Mouse (Mus musculus): ENCODE measurements at regions not wholly inside any gene's neighbourhood (a gene's known extent, or its start where the extent isn't known, plus 50 kb on each side); places are given as distances from the start of the nearest gene placed in this dataset.

DNA sequence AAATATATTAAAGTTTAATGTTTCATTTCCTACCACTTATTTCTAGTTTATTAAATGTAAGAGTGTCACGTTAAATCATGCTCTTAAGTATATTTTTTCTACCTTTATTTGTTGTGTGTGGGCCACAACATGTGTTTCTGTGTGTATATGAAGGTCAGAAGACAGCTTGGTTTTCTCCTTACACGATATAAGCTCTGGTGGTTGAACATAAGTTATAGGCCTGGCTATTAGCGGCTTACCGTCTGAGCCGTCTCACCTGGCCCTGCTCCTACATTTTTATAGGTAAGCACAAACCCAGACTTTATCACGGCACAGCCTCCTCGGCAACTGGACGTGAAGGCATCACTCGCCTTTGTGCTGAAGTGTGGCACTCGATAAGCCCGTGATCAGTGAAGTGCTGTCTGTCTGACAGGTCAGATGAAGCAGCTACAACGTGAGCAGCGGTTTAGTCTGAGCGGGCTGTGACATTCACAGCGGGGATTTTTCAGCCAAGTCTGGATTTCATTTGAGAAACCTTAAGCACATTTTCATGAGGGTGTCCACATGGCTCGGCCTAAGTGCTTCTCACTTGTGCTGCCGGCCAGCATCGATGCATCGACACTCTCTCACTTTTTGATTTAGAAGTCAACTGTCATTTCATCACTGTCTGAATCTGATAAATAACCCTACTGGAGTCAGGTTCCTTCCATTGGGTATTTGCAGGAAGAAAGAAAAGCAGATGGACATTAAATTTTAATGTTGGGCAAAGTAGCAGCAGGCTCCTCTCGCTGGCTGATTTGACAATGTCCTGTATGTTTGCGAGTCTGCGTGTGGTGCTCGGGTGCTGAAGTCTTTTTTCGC, 950.0 kb downstream of the Adgrl3 start:
- no peak for ATAC-seq (ENCODE audit: insufficient read depth, low read depth)
- H3K27me3 ChIP-seq (ENCODE audit: control insufficient read depth, insufficient read depth, low read length): no peaks in the 10 kb centered on the region
- no peak overlapping the region for H3K4me3 ChIP-seq (ENCODE audit: low read depth, low read length)
- no peaks in the 10 kb centered on the region for H3K36me3 ChIP-seq (replicated peaks; ENCODE audit: control insufficient read depth, insufficient read depth, low read length)
- H3K27ac ChIP-seq (ENCODE audit: low read depth): no peak overlapping the region
- H3K4me2 ChIP-seq (ENCODE audit: low read depth, low read length): peak overlapping the region; percentile 15; the same call in 1 of the 2 replicates
- H3K4me1 ChIP-seq (ENCODE audit: control insufficient read depth, insufficient read depth): no peaks in the 10 kb centered on the region
- H3K9ac ChIP-seq (replicated peaks; ENCODE audit: low read depth, low read length): no peak overlapping the region
- no peak for DNase-seq (ENCODE audit: low spot score)
- WGBS: 53% methylated on average over 24 of the region's 24 CpGs
- H3K9me3 ChIP-seq (replicated peaks; ENCODE audit: control insufficient read depth, low read length): no peaks in the 10 kb centered on the region
- no peak for TF ChIP-seq CTCF (IDR thresholded peaks at IDR 0.05; ENCODE audit: low read depth)
- TF ChIP-seq EP300 (IDR thresholded peaks at IDR 0.05; ENCODE audit: low read depth): no peak

DNA sequence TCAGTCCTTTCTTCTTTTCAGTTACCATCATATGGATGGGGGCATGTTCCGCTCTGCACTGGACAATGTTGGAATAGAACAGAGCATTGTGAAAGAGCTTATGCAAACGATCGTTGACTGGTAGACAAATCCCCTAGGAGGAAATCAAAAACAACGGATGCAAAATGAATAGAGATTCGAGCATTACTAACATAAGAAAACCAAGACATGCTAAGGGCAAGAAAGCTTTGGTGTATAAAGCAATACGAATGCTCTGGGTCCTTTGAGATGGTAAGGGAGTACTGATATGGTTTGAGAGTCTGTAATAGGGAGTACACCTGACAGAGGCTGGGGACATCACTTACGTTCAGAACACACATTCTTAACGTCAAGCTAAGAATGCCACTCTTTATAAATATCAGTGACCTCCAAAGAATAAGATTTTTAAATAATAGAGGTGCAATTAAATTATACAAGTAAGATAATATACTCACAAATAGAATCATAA, 950.6 kb downstream of the Adgrl3 start:
- no peaks in the 10 kb centered on the region for H3K36me3 ChIP-seq (replicated peaks; ENCODE audit: control insufficient read depth, insufficient read depth, low read length)
- no peaks in the 10 kb centered on the region for H3K27me3 ChIP-seq (ENCODE audit: control insufficient read depth, insufficient read depth, low read length)
- no peak overlapping the region for H3K4me2 ChIP-seq (ENCODE audit: low read depth, low read length)
- WGBS: 84% methylated on average over 8 of the region's 8 CpGs
- no peaks in the 10 kb centered on the region for H3K4me1 ChIP-seq (ENCODE audit: control insufficient read depth, insufficient read depth)
- DNase-seq (ENCODE audit: low spot score): no peak
- H3K27ac ChIP-seq (ENCODE audit: low read depth): no peak overlapping the region
- no peaks in the 10 kb centered on the region for H3K9me3 ChIP-seq (replicated peaks; ENCODE audit: control insufficient read depth, low read length)
- no peak overlapping the region for H3K4me3 ChIP-seq (ENCODE audit: low read depth, low read length)
- ATAC-seq (ENCODE audit: insufficient read depth, low read depth): no peak
- no peak for TF ChIP-seq EP300 (IDR thresholded peaks at IDR 0.05; ENCODE audit: low read depth)
- H3K9ac ChIP-seq (replicated peaks; ENCODE audit: low read depth, low read length): no peak overlapping the region

DNA sequence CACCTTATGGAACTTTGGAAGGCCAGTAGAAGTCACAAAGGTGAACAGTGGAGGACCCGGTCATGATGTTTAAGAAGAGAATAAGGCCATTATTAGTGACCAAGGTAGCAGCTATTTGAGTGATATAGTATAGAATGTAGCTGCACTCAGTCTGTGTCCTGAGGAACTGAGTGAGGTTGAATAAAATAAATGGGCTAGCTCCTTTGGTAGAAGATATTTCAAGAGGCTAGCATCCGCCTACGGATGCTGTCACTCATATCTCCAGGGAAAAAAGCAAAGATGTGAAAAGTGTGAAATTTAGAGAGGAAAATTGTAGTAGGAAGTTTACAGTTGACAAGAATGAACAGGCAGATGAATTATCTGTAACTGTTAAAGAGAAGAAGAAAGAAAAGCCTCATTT, 956.6 kb downstream of the Adgrl3 start:
- no peaks in the 10 kb centered on the region for H3K4me1 ChIP-seq (ENCODE audit: control insufficient read depth, insufficient read depth)
- no peak overlapping the region for H3K27ac ChIP-seq (ENCODE audit: low read depth)
- H3K36me3 ChIP-seq (replicated peaks; ENCODE audit: control insufficient read depth, insufficient read depth, low read length): no peaks in the 10 kb centered on the region
- no peak for ATAC-seq (ENCODE audit: insufficient read depth, low read depth)
- 89% methylated on average over 3 of the region's 3 CpGs for WGBS
- H3K4me2 ChIP-seq (ENCODE audit: low read depth, low read length): no peak overlapping the region
- no peaks in the 10 kb centered on the region for H3K27me3 ChIP-seq (ENCODE audit: control insufficient read depth, insufficient read depth, low read length)
- H3K9me3 ChIP-seq (replicated peaks; ENCODE audit: control insufficient read depth, low read length): no peaks in the 10 kb centered on the region
- no peak overlapping the region for H3K4me3 ChIP-seq (ENCODE audit: low read depth, low read length)
- DNase-seq (ENCODE audit: low spot score): no peak
- TF ChIP-seq EP300 (IDR thresholded peaks at IDR 0.05; ENCODE audit: low read depth) (no peak), CTCF (IDR thresholded peaks at IDR 0.05; ENCODE audit: low read depth) (no peak)
- H3K9ac ChIP-seq (replicated peaks; ENCODE audit: low read depth, low read length): no peak overlapping the region

DNA sequence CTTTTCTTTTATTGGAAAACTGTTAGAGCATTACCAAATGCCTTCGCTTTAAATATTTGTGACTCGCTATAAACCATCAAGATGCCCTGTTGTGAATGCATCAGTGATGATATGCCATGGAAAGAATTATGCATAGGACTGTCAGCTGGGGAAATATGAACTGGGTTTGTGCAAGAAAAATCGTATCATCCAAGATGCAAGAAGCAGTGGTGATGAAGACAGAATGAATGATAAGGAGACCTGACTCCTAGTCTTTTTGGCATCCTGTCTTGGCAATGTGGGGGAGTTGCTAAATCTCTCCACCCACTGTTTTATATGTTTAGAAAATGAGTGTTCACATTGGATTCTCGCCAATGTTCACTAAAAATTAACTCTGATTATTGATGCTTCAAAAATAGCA, 963.4 kb downstream of the Adgrl3 start:
- Histone ChIP-seq H3K4me2 (ENCODE audit: low read depth, low read length) (no peak overlapping the region), H3K4me1 (ENCODE audit: control insufficient read depth, insufficient read depth) (no peaks in the 10 kb centered on the region), H3K9me3 (replicated peaks; ENCODE audit: control insufficient read depth, low read length) (no peaks in the 10 kb centered on the region), H3K36me3 (replicated peaks; ENCODE audit: control insufficient read depth, insufficient read depth, low read length) (no peaks in the 10 kb centered on the region), H3K27me3 (ENCODE audit: control insufficient read depth, insufficient read depth, low read length) (no peaks in the 10 kb centered on the region), H3K4me3 (ENCODE audit: low read depth, low read length) (no peak overlapping the region), H3K27ac (ENCODE audit: low read depth) (no peak overlapping the region), H3K9ac (replicated peaks; ENCODE audit: low read depth, low read length) (no peak overlapping the region)
- no peak for ATAC-seq (ENCODE audit: insufficient read depth, low read depth)
- no peak for TF ChIP-seq CTCF (IDR thresholded peaks at IDR 0.05; ENCODE audit: low read depth)
- TF ChIP-seq EP300 (IDR thresholded peaks at IDR 0.05; ENCODE audit: low read depth): no peak
- no peak for DNase-seq (ENCODE audit: low spot score)
- 64% methylated on average over 4 of the region's 4 CpGs for WGBS

DNA sequence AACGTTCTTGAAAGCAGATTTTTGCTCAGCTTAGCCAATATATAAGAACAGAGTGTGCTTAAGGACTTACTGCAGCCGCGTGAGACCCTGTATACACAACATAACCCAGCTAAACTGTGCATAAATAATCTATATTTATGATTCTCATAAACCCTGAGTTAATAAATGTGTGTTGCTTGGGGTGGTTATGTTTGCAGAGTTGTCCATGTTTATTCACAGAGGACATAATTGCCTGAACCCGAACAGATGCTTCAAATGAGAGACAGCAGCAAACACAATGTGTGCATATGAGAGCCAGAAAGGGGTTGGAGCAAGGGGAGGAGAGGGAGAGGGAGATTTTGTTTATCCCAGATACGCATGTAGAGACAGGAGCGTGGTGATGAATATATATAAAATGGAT, 968.1 kb downstream of the Adgrl3 start:
- DNase-seq (ENCODE audit: low spot score) (no peak), ATAC-seq (ENCODE audit: insufficient read depth, low read depth) (no peak)
- Histone ChIP-seq H3K4me3 (ENCODE audit: low read depth, low read length) (no peak overlapping the region), H3K36me3 (replicated peaks; ENCODE audit: control insufficient read depth, insufficient read depth, low read length) (no peaks in the 10 kb centered on the region), H3K4me2 (ENCODE audit: low read depth, low read length) (no peak overlapping the region), H3K9me3 (replicated peaks; ENCODE audit: control insufficient read depth, low read length) (no peaks in the 10 kb centered on the region), H3K9ac (replicated peaks; ENCODE audit: low read depth, low read length) (no peak overlapping the region), H3K27ac (ENCODE audit: low read depth) (no peak overlapping the region), H3K4me1 (ENCODE audit: control insufficient read depth, insufficient read depth) (no peaks in the 10 kb centered on the region), H3K27me3 (ENCODE audit: control insufficient read depth, insufficient read depth, low read length) (no peaks in the 10 kb centered on the region)
- TF ChIP-seq EP300 (IDR thresholded peaks at IDR 0.05; ENCODE audit: low read depth): no peak
- no peak for TF ChIP-seq CTCF (IDR thresholded peaks at IDR 0.05; ENCODE audit: low read depth)
- WGBS: 82% methylated on average over 6 of the region's 6 CpGs

DNA sequence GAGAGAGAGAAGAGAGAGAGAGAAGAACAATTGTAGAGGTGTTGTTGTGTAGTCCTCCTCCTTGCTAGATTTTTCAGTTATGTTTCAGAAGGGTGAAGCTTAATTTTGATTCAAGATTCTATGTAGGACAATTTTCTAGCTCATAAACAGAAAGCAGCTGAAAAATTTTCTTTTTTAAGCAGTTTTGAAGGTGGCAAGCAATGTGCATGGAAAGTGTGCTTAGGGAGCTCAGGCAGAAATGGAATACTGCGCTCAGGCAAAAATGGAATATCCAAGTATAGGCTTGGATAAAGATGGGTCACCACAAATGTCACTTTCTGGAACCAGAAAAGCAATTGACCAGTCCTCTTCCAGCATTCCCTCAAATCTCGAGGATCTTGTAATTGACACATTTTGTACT, 988.0 kb downstream of the Adgrl3 start:
- ATAC-seq (ENCODE audit: insufficient read depth, low read depth) (no peak), DNase-seq (ENCODE audit: low spot score) (no peak)
- no peak overlapping the region for H3K4me3 ChIP-seq (ENCODE audit: low read depth, low read length)
- H3K4me1 ChIP-seq (ENCODE audit: control insufficient read depth, insufficient read depth): no peaks in the 10 kb centered on the region
- no peaks in the 10 kb centered on the region for H3K36me3 ChIP-seq (replicated peaks; ENCODE audit: control insufficient read depth, insufficient read depth, low read length)
- H3K9me3 ChIP-seq (replicated peaks; ENCODE audit: control insufficient read depth, low read length): no peaks in the 10 kb centered on the region
- no peak overlapping the region for H3K27ac ChIP-seq (ENCODE audit: low read depth)
- no peak overlapping the region for H3K9ac ChIP-seq (replicated peaks; ENCODE audit: low read depth, low read length)
- TF ChIP-seq EP300 (IDR thresholded peaks at IDR 0.05; ENCODE audit: low read depth) (no peak), CTCF (IDR thresholded peaks at IDR 0.05; ENCODE audit: low read depth) (no peak)
- no peak overlapping the region for H3K4me2 ChIP-seq (ENCODE audit: low read depth, low read length)
- 78% methylated on average over 2 of the region's 2 CpGs for whole genome bisulfite sequencing
- no peaks in the 10 kb centered on the region for H3K27me3 ChIP-seq (ENCODE audit: control insufficient read depth, insufficient read depth, low read length)
